Mouse (Mus musculus): ENCODE measurements around the gene Nrarp. TPM values are rescaled to one million over a fixed set of nuclear protein-coding genes. Genes with fewer than 3 reads are reported as not detected.

The Nrarp gene
- polyA plus RNA-seq, 1 experiment from 2014 or later, result 18.9 TPM

DNA sequence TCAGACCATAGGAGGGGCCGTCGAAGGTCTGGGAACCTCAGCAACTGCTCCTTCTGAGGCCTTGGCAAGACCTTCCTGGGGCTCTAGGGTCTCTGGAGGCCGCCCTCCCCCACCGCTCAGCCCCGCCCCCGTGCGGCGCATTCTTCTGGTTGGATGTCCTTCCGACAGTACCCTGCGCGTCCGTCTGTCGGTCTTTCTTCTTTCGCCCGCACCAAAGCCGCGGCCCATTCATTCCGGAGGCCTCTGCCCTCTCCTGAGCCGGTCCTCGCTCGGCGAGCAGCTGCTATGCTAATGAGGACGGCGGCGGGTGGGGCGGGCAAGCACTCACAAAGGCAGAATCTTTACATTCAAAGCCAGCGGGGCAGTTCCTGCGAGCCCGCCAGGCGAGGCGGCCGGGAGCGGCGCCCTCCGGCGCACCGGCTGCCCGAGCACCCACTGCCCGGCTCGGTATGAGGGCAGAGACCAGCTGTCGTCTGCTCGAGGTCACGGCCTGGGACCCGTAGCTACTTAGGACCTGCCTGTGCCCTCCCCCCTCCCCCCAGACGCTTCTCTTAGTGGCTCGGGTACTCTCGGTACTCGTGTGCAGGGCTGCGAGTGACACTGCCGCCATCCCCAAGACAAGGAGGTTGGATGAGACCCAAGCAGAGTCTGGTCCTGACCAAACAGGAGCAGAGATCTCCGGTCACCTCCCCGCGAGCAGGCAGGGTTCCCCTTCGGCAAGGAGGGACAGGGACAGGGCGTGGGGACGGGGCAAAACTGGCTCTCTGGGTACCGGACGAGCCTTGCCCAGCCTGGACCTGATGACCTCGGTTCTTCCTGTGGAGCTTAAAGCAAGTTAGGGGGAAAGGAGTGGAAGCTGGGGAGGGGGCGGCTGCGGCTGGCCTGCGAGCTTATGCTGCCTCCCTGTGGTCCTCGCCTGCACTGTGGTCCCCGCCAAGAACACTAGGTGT is 5.3 kb downstream of the Nrarp start:
- H3K4me1 ChIP-seq (replicated peaks), result peaks cover 48% of the 10 kb centered on the region
- peak overlapping the region; percentile 47 for H3K4me3 ChIP-seq
- H3K36me3 ChIP-seq, result no peaks in the 10 kb centered on the region
- under 1% methylated on average over 63 of the region's 64 CpGs for WGBS
- peak; percentile 76 for ATAC-seq (ENCODE audit: low FRiP score, low read depth)
- H3K4me2 ChIP-seq, result peak overlapping the region; percentile 84
- peak overlapping the region; percentile 56 for H3K9ac ChIP-seq
- H3K27me3 ChIP-seq, result no peaks in the 10 kb centered on the region
- peak overlapping the region; percentile 84 for H3K27ac ChIP-seq (replicated peaks)
- no peaks in the 10 kb centered on the region for H3K9me3 ChIP-seq

GRCm38 (mm10) chr2:25186575-25186930 is 6.0 kb downstream of the Nrarp start:
- Histone ChIP-seq H3K4me2 (peak overlapping the region; percentile 84), H3K4me1 (replicated peaks) (peaks cover 42% of the 10 kb centered on the region), H3K27me3 (no peaks in the 10 kb centered on the region), H3K27ac (replicated peaks) (no peak overlapping the region), H3K4me3 (peak overlapping the region; percentile 47), H3K9ac (no peak overlapping the region), H3K9me3 (no peaks in the 10 kb centered on the region), H3K36me3 (no peaks in the 10 kb centered on the region)
- ATAC-seq (ENCODE audit: low FRiP score, low read depth), result no peak
- 27% methylated on average over 5 of the region's 5 CpGs for WGBS

DNA sequence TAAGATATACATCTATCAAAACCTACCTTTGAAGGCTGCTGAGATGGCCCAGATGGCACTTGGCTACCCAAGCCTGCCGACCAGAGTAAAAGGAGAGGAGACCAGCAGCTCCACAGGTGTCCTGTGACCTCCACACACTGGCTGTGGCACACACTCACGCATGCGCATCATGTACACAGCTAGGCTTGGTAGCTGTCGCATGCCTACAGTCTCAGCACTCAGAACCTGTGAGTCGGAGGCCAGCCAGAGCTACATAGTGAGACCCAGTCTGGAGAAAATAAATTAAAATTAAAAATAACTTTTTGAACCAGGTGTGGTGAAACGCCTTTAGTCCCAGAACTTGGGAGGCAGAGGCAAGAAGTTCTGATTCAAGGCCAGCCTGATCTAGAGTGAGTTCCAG is 7.3 kb downstream of the Nrarp start:
- WGBS, result 79% methylated on average over 6 of the region's 6 CpGs
- no peak overlapping the region for H3K4me3 ChIP-seq
- H3K9ac ChIP-seq, result no peak overlapping the region
- H3K27me3 ChIP-seq, result no peaks in the 10 kb centered on the region
- no peaks in the 10 kb centered on the region for H3K9me3 ChIP-seq
- no peak overlapping the region for H3K27ac ChIP-seq (replicated peaks)
- H3K4me2 ChIP-seq, result no peak overlapping the region
- ATAC-seq (ENCODE audit: low FRiP score, low read depth), result no peak
- no peaks in the 10 kb centered on the region for H3K36me3 ChIP-seq
- peaks cover 31% of the 10 kb centered on the region for H3K4me1 ChIP-seq (replicated peaks)

DNA sequence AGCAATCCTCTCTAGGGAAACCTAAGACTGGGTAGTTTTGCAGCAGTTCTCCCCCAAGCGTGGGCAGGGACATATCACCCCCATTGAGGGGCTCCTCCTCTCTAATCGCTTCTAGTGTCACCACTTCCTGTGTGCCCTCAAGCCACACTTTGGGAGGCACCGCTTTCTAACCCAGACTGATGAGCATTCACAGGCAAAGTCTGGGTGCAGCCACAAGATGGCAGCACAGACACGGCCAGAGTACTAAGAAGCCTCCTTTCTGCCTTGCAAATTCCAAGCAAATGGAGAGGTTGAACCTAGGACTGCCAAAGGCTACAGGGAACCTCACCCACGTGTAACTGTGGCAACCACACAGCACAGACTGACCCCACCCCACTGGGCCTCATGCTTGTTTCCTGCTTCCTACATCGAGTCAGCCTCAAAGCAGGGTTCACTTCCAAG is 12.8 kb downstream of the Nrarp start:
- ATAC-seq (ENCODE audit: low FRiP score, low read depth), result peak; percentile 72
- Histone ChIP-seq H3K27ac (replicated peaks) (no peak overlapping the region), H3K27me3 (peaks cover 37% of the 10 kb centered on the region), H3K9ac (no peak overlapping the region), H3K36me3 (no peaks in the 10 kb centered on the region), H3K4me2 (peak overlapping the region; percentile 15; the same call in 1 of the 2 replicates), H3K4me1 (replicated peaks) (peaks cover 8% of the 10 kb centered on the region), H3K4me3 (no peak overlapping the region), H3K9me3 (no peaks in the 10 kb centered on the region)
- WGBS, result under 1% methylated on average over 6 of the region's 6 CpGs

DNA sequence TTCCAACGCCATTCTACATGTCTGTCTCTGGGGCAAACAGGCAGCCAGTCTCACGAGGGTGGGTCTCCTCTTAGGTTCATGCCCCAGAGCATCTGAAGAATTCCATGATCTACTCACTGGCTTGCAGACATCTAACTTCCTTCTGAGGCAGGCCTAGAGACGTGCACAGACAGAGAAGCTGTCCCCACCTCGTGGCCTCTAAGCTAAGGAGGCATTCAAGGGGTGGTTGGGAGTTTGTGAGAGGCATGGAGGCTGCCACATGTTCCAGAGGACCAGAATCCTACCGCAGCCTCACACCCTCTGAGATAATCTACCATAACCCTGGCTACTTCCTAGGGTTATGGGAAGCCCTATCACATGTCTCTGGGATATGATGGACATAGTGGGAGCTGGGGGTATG is 13.4 kb downstream of the Nrarp start:
- Histone ChIP-seq H3K4me3 (no peak overlapping the region), H3K27me3 (peaks cover 37% of the 10 kb centered on the region), H3K36me3 (peaks cover under 1% of the 10 kb centered on the region; the same call in 1 of the 2 replicates), H3K4me1 (replicated peaks) (peaks cover 8% of the 10 kb centered on the region), H3K4me2 (no peak overlapping the region), H3K9ac (no peak overlapping the region), H3K9me3 (no peaks in the 10 kb centered on the region), H3K27ac (replicated peaks) (no peak overlapping the region)
- 82% methylated on average over 5 of the region's 5 CpGs for WGBS
- no peak for ATAC-seq (ENCODE audit: low FRiP score, low read depth)

DNA sequence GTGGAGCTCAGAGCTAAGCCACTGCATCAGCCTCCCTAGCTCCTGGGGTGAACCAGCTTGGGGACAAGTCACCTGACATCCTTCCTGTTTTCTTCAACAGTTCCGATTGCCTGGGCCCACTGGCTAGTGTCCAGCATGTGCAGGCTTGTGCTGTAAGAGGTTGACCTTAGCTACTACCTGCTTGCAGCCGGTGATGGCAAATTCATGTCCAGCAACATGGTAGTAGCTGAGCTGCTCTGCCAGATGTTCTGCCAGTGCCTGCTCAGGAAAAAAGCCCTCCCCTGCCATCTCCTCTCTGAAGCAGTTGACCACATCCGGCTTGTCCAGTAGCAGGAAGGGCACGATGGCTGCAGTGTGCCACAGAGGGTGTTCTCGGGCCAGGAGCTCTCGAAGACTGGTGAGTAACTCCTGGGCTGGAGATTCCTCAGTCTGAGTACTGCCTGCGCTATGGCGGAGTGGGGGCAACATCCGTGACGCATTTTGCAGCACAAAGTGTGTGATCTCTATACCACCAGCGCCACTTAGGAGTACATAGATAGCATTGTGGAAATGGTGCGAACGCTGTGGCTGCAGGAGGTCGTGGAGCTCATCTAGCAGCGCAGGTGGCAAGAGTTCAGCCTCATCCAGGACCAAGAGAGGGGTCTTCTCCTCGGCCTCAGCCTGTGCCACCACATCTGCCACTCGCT is 14.1 kb downstream of the Nrarp start:
- Histone ChIP-seq H3K9me3 (no peaks in the 10 kb centered on the region), H3K4me3 (no peak overlapping the region), H3K27me3 (peaks cover 37% of the 10 kb centered on the region), H3K27ac (replicated peaks) (no peak overlapping the region), H3K4me2 (no peak overlapping the region), H3K4me1 (replicated peaks) (peaks cover 8% of the 10 kb centered on the region), H3K9ac (no peak overlapping the region), H3K36me3 (peaks cover 4% of the 10 kb centered on the region; the same call in 1 of the 2 replicates)
- ATAC-seq (ENCODE audit: low FRiP score, low read depth), result no peak
- WGBS, result 88% methylated on average over 17 of the region's 17 CpGs

DNA sequence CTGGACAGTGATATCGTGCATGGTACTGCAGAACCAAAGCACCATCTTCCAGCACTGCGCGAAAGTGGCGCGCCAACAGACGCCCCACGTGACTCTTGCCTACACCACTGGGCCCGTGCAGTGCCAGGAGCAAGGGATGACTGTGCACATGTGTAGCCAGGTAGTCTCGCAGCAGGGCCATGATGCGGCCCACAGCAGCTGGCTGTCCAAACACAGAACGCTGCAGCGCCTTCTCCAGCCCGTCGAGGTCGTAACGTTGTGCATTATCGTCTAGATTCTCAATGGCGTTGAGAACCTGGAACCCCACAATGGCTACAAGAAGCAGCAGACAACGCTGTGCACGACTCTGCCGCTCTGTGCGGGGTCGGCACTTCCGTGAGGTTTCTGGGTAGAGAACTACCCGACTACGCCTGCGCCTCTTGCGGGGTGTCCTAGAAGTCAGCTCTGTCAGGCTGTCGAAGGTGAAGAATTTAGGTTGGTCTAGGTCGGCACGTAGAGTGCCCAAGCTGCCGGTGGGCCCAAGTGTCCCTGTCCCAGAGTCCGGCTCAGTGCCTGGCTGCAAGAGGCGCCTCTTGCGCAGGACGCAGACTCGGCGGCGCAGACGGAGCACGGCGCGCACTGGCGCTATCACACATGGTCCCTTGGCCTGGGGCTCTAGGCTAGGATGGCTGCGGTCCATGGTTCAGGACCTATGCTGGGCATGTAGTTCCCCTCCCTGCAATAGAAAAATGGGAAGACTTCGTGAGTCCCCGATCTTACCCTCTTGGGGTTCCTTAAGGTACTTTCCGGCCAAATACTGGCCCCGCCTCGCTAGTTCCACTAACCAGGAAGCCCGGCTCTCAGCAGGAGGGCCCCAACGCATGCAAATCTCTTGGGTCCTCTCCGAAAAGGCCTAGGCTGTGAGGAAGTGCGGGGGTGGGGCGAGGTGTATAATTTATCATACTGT is 14.9 kb downstream of the Nrarp start:
- H3K27me3 ChIP-seq, result peaks cover 37% of the 10 kb centered on the region
- no peaks in the 10 kb centered on the region for H3K9me3 ChIP-seq
- no peak overlapping the region for H3K27ac ChIP-seq (replicated peaks)
- no peak for ATAC-seq (ENCODE audit: low FRiP score, low read depth)
- H3K4me3 ChIP-seq, result no peak overlapping the region
- WGBS, result 23% methylated on average over 55 of the region's 55 CpGs
- H3K4me1 ChIP-seq (replicated peaks), result peaks cover 8% of the 10 kb centered on the region
- H3K36me3 ChIP-seq, result peaks cover 10% of the 10 kb centered on the region
- H3K4me2 ChIP-seq, result peak overlapping the region; percentile 22; the same call in 1 of the 2 replicates
- H3K9ac ChIP-seq, result no peak overlapping the region

DNA sequence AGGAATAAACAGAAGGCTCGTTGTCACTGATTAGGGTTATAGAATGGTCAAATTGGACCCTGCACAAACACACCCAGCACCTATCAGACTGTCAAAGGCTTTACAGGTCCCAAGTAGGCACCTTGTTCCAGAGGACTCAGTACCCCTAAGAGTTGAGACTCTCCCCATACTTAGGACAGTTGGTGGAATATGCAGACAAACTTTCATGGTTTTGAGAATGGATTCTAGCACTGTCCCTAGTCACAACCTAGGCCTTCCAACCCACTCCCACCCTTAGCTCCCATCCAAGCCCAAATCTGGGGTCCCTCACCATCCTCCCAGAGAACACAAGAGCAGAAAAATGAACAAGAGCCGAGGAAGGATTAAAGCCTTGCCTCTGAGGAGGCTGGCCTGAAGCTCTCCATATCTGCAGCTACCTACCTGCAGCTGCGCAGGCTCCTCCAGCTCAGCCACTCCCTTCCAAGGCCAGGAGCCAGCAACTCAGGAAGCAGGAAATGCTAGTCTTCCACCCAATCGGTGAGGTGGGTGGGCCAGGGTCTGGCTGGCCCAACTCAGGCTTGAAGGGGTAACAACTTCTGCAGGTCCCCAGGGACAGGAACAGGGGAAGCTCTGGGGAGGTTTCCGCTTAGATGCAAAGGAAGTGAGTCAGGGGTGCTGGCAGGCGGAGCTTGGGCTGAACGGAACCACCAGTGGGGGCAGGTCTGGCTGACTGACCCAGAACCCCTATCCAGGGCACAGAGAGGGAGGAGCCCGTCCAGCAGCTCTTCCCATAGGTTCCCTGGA is 15.8 kb downstream of the Nrarp start, which contains the start of gene Tor4a:
Gene Tor4a, minus strand, starts transcription at position 715 of the 783 bp plus-strand sequence.
- WGBS, result 15% methylated on average over 8 of the region's 8 CpGs
- H3K27ac ChIP-seq (replicated peaks), result no peak within 1 kb of the TSS
- H3K4me1 ChIP-seq (replicated peaks), result peaks cover 8% of the 10 kb centered on the region
- no peak within 1 kb of the TSS for H3K4me3 ChIP-seq
- peak within 1 kb of the TSS; percentile 22 for H3K4me2 ChIP-seq
- H3K27me3 ChIP-seq, result peaks cover 37% of the 10 kb centered on the region
- H3K9me3 ChIP-seq, result no peaks in the 10 kb centered on the region
- H3K9ac ChIP-seq, result no peak within 1 kb of the TSS
- H3K36me3 ChIP-seq, result peaks cover 19% of the 10 kb centered on the region
- ATAC-seq (ENCODE audit: low FRiP score, low read depth), result 0 out of 2 replicates have a peak, but pooled peaks have one; percentile 16

GRCm38 (mm10) chr2:25197191-25197590 is 16.6 kb downstream of the Nrarp start:
- Histone ChIP-seq H3K4me1 (replicated peaks) (peaks cover 8% of the 10 kb centered on the region), H3K9me3 (no peaks in the 10 kb centered on the region), H3K27me3 (peaks cover 37% of the 10 kb centered on the region), H3K36me3 (peaks cover 23% of the 10 kb centered on the region), H3K27ac (replicated peaks) (no peak overlapping the region), H3K9ac (no peak overlapping the region), H3K4me2 (no peak overlapping the region), H3K4me3 (no peak overlapping the region)
- no peak for ATAC-seq (ENCODE audit: low FRiP score, low read depth)
- WGBS, result 28% methylated on average over 2 of the region's 2 CpGs

DNA sequence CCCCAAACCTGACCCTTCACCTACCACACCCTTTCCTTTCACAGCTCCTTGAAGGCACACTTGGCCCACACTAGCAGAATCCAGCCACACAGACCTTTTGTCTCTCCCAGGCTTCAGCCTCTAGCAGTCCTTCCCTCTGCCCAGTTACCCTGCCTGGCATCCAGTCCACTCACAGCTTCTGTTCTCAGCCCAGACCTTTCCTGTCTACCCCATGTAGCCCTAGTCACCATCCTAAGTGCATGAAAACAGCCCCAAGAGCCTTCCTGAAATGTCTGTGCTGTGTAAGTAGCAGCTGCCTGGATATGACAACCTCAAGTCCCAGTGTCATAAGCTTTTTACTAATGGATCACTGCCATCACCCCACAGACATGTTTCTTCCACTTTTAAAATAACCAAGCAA is 17.4 kb downstream of the Nrarp start:
- H3K27me3 ChIP-seq, result peaks cover 37% of the 10 kb centered on the region
- peaks cover 8% of the 10 kb centered on the region for H3K4me1 ChIP-seq (replicated peaks)
- no peaks in the 10 kb centered on the region for H3K9me3 ChIP-seq
- H3K27ac ChIP-seq (replicated peaks), result no peak overlapping the region
- ATAC-seq (ENCODE audit: low FRiP score, low read depth), result no peak
- H3K4me3 ChIP-seq, result no peak overlapping the region
- H3K4me2 ChIP-seq, result no peak overlapping the region
- peaks cover 31% of the 10 kb centered on the region for H3K36me3 ChIP-seq
- no peak overlapping the region for H3K9ac ChIP-seq

DNA sequence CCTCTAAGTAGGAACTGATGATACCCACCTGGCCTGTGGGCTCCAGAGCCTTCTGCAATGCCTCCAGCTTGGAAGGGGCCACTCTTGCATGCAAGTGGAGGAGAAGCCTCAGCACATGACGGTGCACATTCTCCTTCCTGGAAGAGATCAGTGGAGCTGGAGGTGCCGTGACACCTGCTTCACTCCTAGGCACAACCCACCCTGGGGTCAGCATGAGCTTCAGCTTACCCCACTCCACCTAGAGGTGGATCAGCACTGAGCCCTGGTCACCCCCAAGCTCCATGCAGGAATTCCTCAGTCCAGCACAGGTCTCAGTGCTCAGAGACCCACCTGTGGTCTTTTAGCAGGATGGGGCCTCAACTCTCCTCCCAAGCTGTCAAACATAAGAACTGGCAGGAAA is 20.1 kb downstream of the Nrarp start:
- H3K9ac ChIP-seq, result no peak overlapping the region

More for the DNA sequence above, 20.1 kb downstream of the Nrarp start:
- ATAC-seq (ENCODE audit: low FRiP score, low read depth), result no peak
- peaks cover 57% of the 10 kb centered on the region for H3K36me3 ChIP-seq
- H3K4me2 ChIP-seq, result no peak overlapping the region
- no peak overlapping the region for H3K4me3 ChIP-seq
- H3K9me3 ChIP-seq, result no peaks in the 10 kb centered on the region
- WGBS, result 100% methylated on average over 2 of the region's 2 CpGs
- H3K4me1 ChIP-seq (replicated peaks), result no peaks in the 10 kb centered on the region
- peaks cover 21% of the 10 kb centered on the region for H3K27me3 ChIP-seq
- no peak overlapping the region for H3K27ac ChIP-seq (replicated peaks)
